Mouse (Mus musculus) cerebellum, adult 2 months (tissue): Measurements from ENCODE around the gene Nol8.

Experiments used
- CTCF ChIP-seq: fragments of 200-500 bp; IDR thresholded peaks from 2 replicates; pipeline ENCODE4 v1.5.1; 2011; ENCODE audit warnings: low read depth, mild to moderate bottlenecking, control low read depth, low read length, moderate library complexity, borderline replicate concordance; ENCODE audit not compliant: insufficient read depth
- POLR2A ChIP-seq: fragments of 200-500 bp; IDR thresholded peaks from 2 replicates; pipeline ENCODE4 v1.6.1; 2011; ENCODE audit warnings: low read length, control low read depth, borderline replicate concordance; ENCODE audit not compliant: insufficient read depth

DNA sequence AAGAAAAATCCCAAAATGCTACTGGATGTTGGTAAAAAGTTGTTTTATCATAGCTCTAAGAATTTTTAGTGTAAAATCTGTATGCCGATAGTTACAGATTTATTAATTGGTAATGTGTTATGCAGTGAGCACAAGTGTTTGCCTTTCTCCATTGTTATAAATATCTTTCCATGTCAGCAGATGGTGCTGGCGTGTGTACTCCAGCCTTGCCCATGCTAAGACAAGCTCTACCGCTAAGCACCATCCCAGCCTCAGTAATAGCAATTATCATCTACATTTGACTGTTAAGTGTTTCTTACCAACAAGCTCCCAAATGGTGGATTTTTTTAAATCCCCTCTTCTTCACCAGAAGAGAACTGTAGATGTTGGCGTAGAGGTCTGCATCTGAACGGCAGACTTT is 38.2 kb downstream of the Nol8 start:
- TF ChIP-seq CTCF, result no peak
- TF ChIP-seq POLR2A, result no peak
